Mouse (Mus musculus) liver, adult 2 months (tissue): ENCODE data around the gene Dennd1c.

Experiments
- CTCF ChIP-seq: fragments of 200-500 bp; IDR thresholded peaks from 2 replicates; pipeline ENCODE4 v1.5.1; 2011; ENCODE audit warnings: low read depth, low read length, control low read depth
- POLR2A ChIP-seq: fragments of 200-500 bp; IDR thresholded peaks from 2 replicates; pipeline ENCODE4 v1.6.1; 2011; ENCODE audit warnings: low read length, control low read depth; ENCODE audit not compliant: insufficient read depth; ENCODE audit errors: extremely low read depth

GRCm38 (mm10) chr17:57076916-57077315 is 1.4 kb downstream of the Dennd1c start:
- no peak for TF ChIP-seq POLR2A
- TF ChIP-seq CTCF, result no peak
